Mouse (Mus musculus): Measurements from ENCODE around the gene Osbpl6.
A peak's percentile ranks its signal among the peaks of the same experiment; 100 is the strongest.

Osbpl6 gene

DNA sequence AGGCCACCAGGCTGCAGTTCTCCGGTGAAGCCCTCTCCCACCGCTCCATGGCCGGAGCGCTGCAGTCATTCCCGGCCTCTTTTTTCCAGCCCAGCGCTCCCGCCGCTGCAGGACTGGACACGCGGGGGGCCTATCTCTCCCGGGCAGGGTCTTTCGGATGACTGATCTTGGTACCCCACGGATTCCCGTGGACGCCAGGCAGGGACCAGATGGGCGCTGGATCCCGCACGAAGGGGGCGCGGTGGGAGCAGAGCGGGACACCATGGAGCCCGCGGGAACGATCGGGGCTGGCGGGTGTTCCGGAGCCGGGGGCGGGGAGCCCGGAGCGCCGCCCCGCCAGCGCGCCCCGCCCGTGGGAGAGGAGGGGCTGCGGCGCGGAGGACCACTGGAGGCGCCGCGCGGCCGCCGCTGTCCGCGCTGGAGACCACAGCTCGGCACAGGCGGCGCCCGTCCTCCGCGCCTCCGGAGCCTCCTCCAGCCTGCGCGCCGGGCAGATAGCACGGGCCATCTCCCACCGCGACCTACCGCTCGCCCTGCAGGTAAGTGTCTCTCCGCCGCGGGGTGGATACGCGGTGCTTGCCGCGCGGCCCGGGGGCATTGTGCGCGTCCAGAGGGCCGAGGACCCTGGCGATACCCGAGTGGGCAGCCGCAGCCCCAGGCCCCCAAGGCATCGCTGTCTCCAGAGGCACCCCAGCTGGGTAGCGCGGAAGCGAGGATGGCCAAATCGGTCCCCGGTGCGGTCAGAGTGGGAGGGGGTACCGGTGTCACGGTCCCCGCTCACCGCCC is at the start of gene Osbpl6:
Gene Osbpl6, plus strand, starts transcription at position 358 of the 786 bp plus-strand sequence.
- peak; percentile 83 for DNase-seq

DNA sequence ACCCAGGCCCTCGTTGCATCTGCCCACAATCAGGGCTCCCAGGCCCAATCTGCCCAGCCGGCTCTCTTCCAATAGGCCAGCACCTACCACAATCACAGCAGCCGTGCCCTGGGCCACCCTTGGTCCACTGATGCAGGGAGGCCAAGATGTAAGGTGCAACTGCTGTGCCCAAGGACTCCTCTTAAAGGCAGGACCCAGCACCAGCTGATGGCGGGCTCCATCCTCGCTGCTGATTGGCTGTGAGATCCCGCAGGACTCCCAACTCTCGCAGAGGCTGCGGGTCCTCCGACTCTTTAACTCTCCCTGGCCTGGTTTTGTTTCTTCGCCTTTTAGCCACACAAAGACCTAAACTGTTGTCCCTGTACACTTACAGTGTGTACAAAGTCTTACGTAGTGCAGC is 46.1 kb upstream of the Osbpl6 start, which contains the start of gene Cyct:
Gene Cyct, minus strand, starts transcription at position 225 of the 400 bp plus-strand sequence.
- DNase-seq: no peak

DNA sequence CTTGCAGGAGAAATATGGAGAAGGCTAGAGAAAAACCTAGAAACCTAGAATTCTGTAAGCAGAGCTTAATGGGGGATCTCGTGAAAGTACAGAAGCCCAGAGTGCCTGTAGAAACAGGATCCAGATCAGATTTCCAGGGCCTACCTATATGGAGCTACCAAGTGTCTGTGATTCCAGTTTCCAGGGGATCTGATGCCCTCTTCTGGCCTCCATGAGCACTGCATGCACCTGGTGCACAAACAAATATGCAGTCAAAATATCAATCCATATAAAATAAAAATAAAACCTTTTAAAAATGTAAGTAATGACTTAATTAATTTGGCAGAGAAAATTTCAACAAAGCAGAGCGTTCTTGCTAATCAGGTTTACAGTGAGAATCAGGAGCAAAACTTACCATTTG is 44.2 kb upstream of the Osbpl6 start:
- DNase-seq: no peak

DNA sequence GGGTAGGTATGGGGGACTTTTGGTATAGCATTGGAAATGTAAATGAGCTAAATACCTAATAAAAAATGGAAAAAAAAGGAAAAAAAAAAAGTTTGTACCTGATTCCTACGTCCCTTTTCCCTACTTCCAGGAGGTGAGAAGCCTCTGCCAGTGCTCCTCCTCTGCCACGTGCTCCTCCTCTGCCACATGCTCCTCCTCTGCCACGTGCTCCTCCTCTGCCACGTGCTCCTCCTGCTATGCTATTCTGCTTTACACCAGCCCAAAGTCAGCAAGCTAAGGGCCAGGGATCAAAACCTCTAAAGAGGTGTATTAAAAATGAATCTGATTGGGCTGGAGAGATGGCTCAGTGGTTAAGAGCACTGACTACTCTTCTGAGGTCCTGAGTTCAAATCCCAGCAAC is 40.5 kb upstream of the Osbpl6 start:
- DNase-seq: no peak

DNA sequence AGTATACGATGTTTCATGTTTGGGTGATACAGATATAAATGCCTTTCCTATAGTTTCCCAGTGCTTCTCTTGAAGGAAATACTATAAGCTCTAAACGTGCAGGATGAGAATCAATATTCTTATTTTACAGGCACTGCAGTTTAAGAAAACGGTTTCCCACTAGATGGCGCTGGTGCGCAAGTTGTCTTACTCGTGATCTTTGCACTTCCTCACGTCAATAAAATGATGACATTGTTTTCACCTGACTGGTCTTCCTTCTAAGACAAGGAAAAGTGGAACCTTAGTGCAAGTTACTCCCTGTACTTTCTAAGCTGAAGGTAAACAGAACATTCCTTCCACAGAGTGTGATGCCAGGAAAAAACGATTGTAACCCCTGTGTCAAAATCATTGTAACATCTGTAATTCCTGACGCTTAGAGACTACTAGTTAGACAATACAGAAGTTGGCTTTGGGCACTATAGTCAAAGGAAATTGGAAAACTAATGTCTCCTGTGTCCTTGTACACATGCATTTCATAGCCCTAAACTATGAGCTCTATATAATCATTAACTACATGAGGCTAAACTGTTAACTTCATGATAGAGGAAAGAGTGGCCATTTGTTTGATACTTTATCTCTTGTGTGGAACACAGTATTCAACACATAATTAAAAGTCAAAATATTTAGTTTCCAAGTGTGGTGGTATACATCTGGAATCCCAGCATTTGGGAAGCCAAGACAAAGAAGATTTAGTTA is 39.0 kb upstream of the Osbpl6 start:
- DNase-seq: peak; percentile 64

DNA sequence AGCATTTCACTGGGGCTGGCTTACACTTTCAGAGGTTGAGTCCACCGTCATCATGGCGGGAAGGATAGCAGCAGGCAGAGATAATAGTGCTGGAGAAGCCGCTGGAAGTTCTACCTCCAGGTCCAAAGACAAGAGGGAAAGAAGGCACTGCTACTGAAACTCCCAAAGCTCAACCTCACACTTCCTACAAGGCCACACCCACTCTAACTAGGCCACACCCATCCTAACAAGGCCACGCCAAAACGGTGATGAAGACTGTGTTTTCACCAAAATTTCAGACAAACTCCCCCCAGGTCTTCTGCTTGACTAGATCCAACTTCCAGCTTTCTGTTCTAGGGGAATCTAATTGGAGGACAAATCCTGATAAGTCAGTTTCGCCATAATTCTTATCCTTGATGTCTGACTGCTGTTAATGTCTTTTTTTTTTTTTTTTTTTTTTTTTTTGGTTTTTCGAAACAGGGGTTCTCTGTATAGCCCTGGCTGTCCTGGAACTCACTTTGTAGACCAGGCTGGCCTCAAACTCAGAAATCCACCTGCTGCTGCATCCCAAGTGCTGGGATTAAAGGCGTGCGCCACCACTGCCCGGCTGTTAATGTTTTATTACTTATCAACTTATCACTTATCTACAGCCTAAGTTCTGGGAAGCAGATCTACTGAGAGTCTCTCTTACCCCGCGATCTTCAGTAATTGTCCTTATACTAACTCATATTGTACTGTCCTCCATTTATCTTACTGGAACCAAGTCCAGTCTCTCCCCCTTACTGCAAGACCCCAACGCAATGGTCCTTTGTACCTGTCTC is 37.2 kb upstream of the Osbpl6 start:
- DNase-seq: peak; percentile 12

DNA sequence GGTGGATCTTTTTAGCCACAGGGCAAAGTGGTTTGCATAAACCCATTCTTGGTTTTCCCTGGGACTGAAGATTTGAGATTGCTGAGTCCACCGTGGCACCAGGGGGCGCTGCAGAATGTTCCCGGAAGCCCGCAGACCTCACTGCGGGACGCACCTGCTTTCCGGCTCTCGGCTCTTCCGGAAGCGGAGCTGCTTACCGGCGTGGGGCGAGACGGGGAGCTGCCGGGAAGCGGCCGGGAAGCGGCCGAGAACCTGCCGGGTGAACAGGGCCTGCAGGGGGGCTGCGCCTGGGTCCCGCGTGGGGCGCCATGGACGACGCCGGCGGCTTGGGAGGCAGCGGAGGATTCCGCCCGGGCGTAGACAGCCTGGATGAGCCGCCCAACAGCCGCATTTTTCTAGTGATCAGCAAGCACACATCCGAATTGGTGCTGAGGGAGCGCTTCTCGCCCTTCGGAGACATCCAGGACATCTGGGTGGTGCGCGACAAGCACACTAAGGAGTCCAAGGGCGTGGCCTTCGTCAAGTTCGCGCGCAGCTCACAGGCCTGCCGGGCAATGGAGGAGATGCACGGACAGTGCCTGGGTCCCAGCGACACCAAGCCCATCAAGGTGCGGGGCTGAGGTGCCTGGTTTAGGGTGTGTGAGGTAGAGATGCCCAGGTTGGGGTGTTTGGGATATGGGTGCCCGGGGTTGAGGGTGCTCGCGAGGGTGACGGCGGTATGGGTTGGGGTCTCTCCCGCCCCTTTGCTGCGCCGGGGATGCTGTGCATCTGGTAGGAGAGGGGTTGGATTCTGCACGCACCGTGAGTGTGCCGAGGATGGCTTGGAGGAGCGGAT is 36.3 kb upstream of the Osbpl6 start, which contains the start of gene Rbm45:
Gene Rbm45, plus strand, starts transcription at position 164 of the 835 bp plus-strand sequence.
- peak; percentile 85 for DNase-seq

DNA sequence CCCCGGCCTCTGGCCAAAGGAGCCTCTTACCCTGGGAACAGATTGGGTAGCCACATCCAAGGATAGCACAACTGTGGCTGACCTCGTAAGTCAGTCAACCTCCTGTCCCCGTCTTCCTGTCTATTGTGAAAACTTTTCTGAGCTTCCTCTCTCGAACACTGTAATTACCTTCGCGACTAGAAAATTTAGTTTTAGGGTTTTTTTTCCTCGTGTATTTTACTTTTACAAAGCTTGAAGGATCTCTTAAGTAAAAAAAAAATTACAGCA is 35.7 kb upstream of the Osbpl6 start:
- no peak for DNase-seq

DNA sequence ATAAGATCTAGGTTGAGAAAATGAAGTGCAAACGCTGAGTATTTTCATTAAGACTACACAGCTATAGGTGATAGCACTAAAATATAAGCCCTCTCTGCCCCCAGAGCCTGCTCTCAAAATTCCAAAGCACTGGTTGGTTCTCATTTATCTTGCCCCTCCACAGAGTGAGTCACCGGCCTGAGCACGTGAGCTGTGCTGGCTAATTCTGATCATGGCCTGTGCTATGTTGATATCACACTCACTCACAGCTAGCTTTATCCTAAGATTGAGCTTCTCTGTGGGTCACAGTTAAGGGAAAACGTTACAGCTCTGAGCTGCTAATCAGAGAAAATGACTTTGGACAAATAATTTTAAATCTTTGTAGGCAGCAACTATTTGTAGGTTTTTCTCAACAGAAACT is 34.1 kb upstream of the Osbpl6 start:
- no peak for DNase-seq

DNA sequence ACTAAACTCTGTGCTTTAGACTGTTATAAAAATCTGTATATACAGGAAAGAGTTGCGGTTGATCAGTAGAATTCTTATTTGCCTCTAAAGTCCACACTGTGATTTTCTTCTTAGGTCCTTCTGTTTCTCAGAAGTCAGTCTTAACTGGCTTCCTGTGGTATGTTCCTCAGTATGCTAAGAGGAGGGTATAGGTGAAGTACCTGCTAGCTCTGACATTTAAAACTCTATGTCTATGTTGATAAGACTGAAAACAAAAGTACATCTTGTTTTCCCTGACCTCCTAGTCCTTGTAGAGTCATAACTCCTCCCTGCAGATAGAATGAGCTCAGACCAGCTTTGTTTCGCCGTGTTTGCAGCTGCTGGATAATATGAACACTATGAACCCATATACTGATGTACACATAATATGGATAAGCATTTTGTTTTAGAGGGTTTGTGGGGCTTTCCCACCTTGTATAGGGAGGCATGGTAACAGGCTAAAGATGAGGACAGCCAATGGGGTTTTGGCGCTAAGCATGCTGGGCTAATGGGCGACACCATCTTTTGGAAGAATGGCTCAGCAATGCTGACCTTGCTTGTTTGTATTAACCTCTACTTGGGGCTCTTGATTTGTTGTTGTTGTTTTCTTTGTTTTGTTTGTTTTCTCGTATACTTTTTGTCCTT is 31.6 kb upstream of the Osbpl6 start:
- no peak for DNase-seq

DNA sequence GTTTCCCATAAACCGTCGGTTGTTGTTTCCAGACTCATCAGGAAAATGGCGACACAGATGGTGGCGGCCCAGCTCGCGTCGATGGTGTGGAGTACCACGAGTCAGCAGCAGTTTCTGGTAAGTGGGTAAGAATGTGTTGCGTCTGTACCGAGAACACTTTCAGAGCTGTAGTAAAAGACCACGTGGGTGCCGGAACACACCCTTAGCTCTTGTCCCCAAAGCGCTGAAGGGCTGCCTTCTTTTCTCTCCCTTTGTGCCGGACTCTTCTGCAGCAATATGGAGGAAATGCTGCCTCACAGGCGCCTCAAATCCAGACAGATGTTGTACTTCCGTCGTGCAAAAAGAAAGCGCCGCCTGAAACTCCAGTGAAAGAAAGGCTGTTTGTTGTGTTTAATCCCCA is 27.7 kb upstream of the Osbpl6 start:
- DNase-seq: no peak

DNA sequence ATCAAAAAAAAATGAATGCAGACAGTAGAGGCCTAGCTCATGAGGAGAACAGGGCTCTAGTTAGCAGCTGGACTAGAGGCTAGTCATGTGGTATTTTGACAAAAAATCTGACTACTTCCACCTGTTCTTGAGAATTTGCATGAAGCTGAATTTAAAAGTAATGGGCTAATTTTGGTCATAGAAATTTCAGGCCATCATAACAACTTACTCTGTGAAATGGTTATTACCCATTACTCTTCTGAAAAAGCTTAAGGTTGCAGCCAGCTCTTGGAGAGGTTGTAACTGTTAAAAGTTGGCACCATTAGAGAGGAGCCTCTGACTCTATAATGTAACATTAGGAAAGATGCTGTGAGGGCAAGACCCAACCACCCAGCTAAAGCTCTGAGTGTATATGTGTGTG is 19.8 kb upstream of the Osbpl6 start:
- no peak for DNase-seq

DNA sequence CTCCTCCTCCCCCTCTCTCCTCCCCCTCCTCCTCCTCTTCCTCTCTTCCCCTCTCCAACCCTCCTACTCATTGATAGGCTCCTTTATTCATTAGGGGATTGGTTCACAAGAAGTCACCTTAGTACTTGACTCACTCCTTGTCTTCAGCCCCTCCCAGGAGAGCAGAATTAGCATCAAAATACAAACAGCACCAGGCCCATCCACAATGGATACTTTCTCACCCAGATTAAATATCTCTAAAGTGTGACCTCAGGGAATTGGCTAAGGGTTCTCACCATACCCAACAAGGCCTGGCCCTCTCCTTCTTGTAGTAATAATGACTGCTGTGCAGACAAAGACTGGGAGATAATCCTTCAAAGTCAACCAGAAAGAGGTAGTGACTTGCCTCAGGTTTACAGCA is 6.1 kb upstream of the Osbpl6 start:
- DNase-seq: no peak

DNA sequence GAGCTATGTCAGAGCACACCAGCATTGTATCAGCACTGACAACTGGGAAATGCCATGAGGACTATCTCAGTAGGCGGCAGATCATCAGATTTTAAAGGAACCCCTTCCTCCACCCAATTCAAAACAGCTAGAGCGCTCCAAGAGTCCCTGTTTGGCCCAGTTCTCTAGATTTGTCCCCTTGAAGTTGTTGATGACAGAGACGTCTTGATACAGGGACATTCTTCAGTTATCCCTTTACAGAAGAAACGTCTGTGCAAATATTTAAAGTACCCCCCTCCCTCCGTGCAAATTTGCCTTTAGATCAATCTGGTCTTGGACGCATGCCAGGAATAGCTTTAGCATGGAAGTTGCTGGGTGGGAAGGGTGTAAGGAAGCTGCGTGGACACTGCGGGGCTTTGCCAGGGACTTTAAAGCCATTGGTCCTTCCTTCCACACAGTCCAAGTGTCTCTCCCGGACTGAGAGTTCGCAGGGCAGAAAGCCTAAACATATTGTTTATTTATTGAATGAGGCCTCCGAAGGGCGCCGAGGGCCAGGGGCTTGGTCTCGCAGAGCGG is 635 bp upstream of the Osbpl6 start:
- DNase-seq: peak; percentile 69

DNA sequence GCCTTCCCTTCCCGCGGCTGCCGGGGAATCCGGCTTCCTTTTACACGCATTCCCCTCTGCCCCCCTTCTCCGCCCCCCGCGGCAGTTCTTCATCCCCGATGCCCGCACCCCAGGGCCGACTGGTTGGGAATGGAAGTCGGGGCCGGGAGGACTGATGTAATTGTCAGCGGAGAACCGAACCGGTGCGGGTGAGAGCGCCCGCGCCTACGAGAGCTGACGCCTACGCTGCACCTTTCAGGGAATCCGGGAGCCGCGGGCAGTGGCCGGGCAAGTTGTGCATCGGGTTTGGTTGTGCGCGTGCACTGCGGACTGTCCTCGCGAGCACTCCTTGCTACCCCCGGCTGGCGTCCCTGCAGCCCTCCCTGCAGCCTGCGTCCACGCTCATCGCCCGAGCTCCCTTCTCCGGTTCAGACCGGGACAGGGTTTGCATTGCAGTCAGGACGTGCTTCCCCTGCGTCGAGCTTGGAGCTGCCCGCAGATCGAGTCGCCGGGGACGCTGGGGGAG is 681 bp downstream of the Osbpl6 start:
- DNase-seq: peak; percentile 87

DNA sequence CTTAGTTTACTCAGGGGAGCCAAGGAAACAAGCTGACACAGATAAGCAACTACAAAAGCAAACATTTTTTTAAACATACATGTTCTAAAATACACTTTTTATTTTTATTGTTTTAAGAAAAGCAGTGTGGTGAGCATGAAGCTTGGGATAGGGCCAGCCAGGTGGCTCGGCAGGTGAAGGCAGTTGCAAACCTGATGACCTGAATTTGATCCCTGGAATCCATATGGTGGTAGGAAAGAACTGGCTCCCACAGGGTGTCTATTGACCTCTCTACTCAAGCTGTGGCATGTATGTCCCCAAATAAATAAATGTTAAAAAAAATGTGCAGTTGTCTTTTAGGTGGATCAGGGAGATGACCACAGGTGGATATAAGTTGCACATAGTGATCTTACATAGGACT is 3.2 kb downstream of the Osbpl6 start:
- DNase-seq: peak; percentile 50

DNA sequence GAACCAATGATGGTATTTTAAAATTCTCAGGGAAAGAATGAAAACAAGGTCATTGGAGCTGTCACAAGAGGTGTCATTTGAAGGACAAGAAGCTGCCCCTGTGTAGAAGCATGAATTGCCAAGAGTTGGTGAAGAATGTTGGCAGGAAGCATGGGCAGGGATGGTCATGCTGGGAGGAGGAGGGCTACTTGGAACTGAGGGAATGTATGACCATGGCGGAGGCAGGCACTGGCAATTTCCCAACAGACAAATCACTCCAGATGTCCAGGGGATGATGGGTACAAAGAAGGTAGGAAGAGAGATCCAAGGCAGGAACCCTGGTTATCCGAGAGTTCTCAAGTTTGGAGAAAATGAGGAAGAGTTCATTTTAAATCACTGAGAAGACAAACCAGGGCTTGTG is 3.7 kb downstream of the Osbpl6 start:
- DNase-seq: peak; percentile 67

DNA sequence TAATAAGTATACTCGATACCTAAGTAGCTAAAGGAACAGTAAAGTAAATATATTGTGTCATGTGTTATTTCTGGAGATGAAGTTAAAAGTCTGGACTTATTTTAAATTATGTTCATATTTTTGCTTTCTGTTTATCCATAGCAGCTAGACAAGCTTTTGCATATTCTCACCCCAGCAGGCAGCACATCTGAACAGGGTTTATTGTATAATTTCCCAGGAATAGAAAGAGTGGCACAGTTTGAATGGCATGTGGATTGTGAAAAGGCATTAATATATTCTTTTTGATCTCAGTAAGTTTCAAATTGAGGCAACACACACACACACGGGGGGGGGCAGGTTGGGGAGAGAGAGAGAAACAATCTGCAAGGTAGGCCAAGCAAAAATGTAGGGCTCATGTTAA is 6.6 kb downstream of the Osbpl6 start:
- no peak for DNase-seq

DNA sequence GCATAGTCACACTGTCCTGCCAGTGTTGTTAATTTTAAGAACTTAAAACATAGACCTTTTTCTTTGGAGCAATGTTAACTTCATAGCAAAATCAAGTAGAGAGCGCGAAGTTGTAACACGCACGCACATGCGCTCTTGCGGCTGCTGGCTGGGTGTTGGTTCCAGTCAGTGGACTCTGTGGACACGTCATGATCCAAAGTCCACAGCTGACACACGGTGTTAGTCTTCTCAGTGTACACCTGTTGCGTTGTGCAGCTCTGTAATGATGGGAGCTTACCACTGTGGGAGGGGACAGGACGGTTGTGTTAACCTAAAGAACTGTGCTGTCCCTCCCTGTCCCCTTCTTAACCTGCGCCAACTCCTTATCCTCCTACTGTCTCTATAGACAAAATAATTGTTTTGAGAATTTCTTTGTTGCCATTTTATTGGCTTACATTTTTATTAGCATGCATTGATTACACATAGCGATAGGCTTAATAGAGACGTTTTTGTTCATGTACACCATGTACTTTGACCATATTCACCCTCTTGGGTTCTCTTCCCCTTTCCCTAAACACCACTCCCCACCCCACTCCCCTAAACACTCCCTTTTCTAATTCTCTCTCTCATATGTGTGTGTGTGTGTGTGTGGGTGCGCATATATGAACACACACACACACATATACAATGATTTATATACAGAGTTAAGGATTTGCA is 11.3 kb downstream of the Osbpl6 start:
- no peak for DNase-seq

DNA sequence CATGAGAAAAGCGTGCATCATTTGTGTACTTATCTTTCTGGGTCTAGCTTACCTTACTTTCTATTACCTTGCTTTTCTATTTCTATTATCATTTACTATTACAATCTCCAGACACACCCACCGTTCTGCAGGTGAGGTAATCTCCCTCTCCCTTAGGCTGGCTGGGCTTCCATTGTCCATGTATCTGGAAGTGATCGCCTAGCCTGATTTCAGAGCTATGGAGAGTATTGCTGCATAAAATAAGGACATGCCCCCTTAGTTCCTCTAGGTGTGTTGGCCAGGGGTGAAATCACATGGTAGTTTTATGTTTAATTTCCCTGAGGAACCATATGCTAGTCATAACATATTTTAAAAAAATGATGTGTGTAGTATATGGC is 11.8 kb downstream of the Osbpl6 start:
- no peak for DNase-seq

DNA sequence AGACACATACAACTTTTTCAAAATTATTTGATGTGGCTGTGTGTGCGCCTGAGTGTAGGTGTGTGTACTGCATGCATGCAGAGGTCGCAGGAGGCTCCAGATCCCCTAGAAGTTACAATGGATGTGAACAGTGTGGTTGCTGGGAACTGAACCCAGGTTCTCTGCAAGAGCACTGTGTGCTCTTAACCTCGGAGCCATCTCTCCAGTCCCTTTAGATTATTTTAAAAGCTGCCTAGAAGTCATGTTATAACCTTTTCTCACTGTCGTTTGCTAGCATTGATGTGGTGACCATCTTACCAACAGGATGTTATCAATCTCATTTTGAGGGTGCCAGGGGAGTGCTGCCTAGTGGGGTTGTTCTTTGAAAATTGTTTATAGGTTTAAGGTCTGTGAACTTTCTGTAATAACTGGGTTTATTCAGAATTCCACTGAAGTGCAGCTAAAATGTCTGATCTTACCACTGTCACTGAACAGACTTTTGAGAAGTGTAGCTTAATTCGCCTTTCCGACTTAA is 15.2 kb downstream of the Osbpl6 start:
- no peak for DNase-seq

Measured in cerebellum, adult 9-11 months (tissue).